Comparison of ENCODE assay signal across 10 mouse cellular contexts in the genomic region with DNA sequence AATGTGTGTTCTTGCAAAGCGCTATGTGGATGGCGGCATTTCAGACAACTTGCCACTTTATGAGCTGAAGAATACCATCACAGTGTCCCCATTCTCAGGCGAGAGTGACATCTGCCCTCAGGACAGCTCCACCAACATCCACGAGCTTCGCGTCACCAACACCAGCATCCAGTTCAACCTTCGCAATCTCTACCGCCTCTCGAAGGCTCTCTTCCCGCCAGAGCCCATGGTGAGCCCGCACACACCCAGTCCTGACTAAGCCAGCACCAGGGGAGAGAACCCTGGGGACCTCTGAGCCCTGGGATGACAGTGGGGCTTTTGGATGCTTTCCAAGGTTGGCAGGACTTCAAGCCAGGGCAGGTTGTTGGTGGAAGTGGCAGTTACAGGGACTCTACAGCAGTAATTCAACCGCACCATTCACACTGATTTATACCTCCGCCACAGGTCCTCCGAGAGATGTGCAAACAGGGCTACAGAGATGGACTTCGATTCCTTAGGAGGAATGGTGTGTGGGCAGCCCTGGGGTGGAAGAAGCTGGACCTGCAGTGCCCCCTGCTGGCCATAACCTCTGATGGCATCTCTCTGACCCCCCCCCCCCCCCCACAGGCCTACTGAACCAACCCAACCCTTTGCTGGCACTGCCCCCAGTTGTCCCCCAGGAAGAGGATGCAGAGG. TPM values are rescaled to one million over a fixed set of nuclear protein-coding genes. Genes with fewer than 3 reads are reported as not detected.
DNase-seq lines count a peak whose midpoint lies in the region; ATAC-seq and TF ChIP-seq lines count a peak whose summit lies in the region.
"Had no signal": no experiment of that assay in that cellular context is flagged by ENCODE, and none has a peak within 500 bp of the region (broad histone marks: within the 10 kb centered on the region; RNA-seq: fewer than 3 reads in every experiment).

No protein-coding gene starts in this region.

- H3K4me3 ChIP-seq in left cerebral cortex, adult 2 months: no peak overlapping the region
- no peak overlapping the region for H3K4me3 ChIP-seq in liver, postnatal 0 days (ENCODE audit: low read depth, low read length)
- H3K4me3 ChIP-seq: embryonic facial prominence, embryonic 15.5 days; limb, embryonic 13.5 days had no signal

- TF ChIP-seq CTCF in left cerebral cortex, adult 2 months (IDR thresholded peaks at IDR 0.05): peak; percentile 59
- peak; percentile 75 for TF ChIP-seq CTCF in liver, postnatal 0 days (IDR thresholded peaks at IDR 0.05; ENCODE audit: low read depth)

- intact Hi-C loops in left cerebral cortex, adult 2 months (cut with DNase I): loop anchor here (1.0 kb wide), 1 partner anchor 49 kb away; no protein-coding TSS in a partner anchor
- intact Hi-C loops in left cerebral cortex, postnatal 4 days (cut with DNase I): no loop called here

- no peak for TF ChIP-seq EP300 in liver, postnatal 0 days (IDR thresholded peaks at IDR 0.05; ENCODE audit: low read depth)

- no peak overlapping the region for H3K9ac ChIP-seq in liver, postnatal 0 days (replicated peaks)
- H3K9ac ChIP-seq: embryonic facial prominence, embryonic 15.5 days; limb, embryonic 13.5 days had no signal

- no peak for DNase-seq in left cerebral cortex, adult 2 months (ENCODE audit: extremely low spot score in 1 of 2, low spot score in 2 of 2)
- DNase-seq in left cerebral cortex, postnatal 4 days: no peak
- peak; percentile 54 for DNase-seq in T-cell, adult 2 months (ENCODE audit: low spot score)
- peak; percentile 77 for DNase-seq in cerebellum, adult 9-10 months
- DNase-seq in liver, postnatal 0 days: peak; percentile 82
- DNase-seq in testis, postnatal 10 days (ENCODE audit: low spot score): peak; percentile 73
- DNase-seq in left cerebral cortex, adult 8-10 months (ENCODE audit: low spot score in 2 of 2): no peak

- ATAC-seq in liver, postnatal 0 days: no peak
- no peak for ATAC-seq in frontal cortex, adult (ENCODE audit: low TSS enrichment)

- no peak overlapping the region for H3K27ac ChIP-seq in left cerebral cortex, adult 2 months
- no peak overlapping the region for H3K27ac ChIP-seq in liver, postnatal 0 days (ENCODE audit: low read depth)
- H3K27ac ChIP-seq: embryonic facial prominence, embryonic 15.5 days; limb, embryonic 13.5 days had no signal

- H3K4me2 ChIP-seq in liver, postnatal 0 days (ENCODE audit: low read depth, low read length): no peak overlapping the region
- H3K4me2 ChIP-seq: embryonic facial prominence, embryonic 15.5 days; limb, embryonic 13.5 days had no signal

- H3K36me3 ChIP-seq in liver, postnatal 0 days (replicated peaks; ENCODE audit: insufficient read depth, low read length): peaks cover 29% of the 10 kb centered on the region

- 80% methylated on average over 15 of the region's 15 CpGs for WGBS in liver, postnatal 0 days (ENCODE audit: insufficient replicate concordance)

- H3K27me3 ChIP-seq in liver, postnatal 0 days (ENCODE audit: insufficient read depth, low read length): peaks cover 23% of the 10 kb centered on the region

- no peaks in the 10 kb centered on the region for H3K9me3 ChIP-seq in liver, postnatal 0 days (ENCODE audit: low read length)
- H3K9me3 ChIP-seq: embryonic facial prominence, embryonic 15.5 days; limb, embryonic 13.5 days had no signal

- H3K4me1 ChIP-seq in liver, postnatal 0 days (ENCODE audit: insufficient read depth): peaks cover 30% of the 10 kb centered on the region

RNA-seq across cellular contexts. Expression of a gene that starts 2.8 kb away (rescaled TPM):
- 1 to 10 TPM; 3.7 to 5.1 TPM for total RNA-seq in left cerebral cortex, adult 2 months (2021)
- total RNA-seq in left cerebral cortex, postnatal 4 days (2021): 1 to 10 TPM; 4.4 to 4.9 TPM
- polyA plus RNA-seq in liver, postnatal 0 days (2015; fragmentation: Nextera tagmentation; extraction: Ambion mirVana): 6.3 and 7.3 TPM in 2 replicates
- total RNA-seq in left cerebral cortex, adult 8-10 months (2022): 1 to 10 TPM; 3.9 to 5.4 (median 4.4) TPM

RNA-seq across cellular contexts. Expression of a gene that starts 3.1 kb away (rescaled TPM):
- 10 to 100 TPM; 26.0 to 31.7 TPM for total RNA-seq in left cerebral cortex, adult 2 months (2021)
- 10 to 100 TPM; 13.9 to 16.0 TPM for total RNA-seq in left cerebral cortex, postnatal 4 days (2021)
- 47.1 and 51.3 TPM in 2 replicates for polyA plus RNA-seq in liver, postnatal 0 days (2015; fragmentation: Nextera tagmentation; extraction: Ambion mirVana)
- total RNA-seq in left cerebral cortex, adult 8-10 months (2022): 10 to 100 TPM; 21.2 to 32.6 (median 27.2) TPM

RNA-seq across cellular contexts. Expression of a gene that starts 9.1 kb away (rescaled TPM):
- 10 to 100 TPM; 30.7 to 31.4 TPM for total RNA-seq in left cerebral cortex, adult 2 months (2021)
- 10 to 100 TPM; 46.7 to 50.6 TPM for total RNA-seq in left cerebral cortex, postnatal 4 days (2021)
- polyA plus RNA-seq in liver, postnatal 0 days (2015; fragmentation: Nextera tagmentation; extraction: Ambion mirVana): 5.1 and 6.6 TPM in 2 replicates
- total RNA-seq in left cerebral cortex, adult 8-10 months (2022): 10 to 100 TPM; 30.2 to 35.5 (median 33.4) TPM

RNA-seq across cellular contexts. Expression of a gene that starts 11.0 kb away (rescaled TPM):
- total RNA-seq in left cerebral cortex, adult 2 months (2021): 100 to 1,000 TPM; 552 to 567 TPM
- 100 to 1,000 TPM; 894 to 998 TPM for total RNA-seq in left cerebral cortex, postnatal 4 days (2021)
- 861 and 865 TPM in 2 replicates for polyA plus RNA-seq in liver, postnatal 0 days (2015; fragmentation: Nextera tagmentation; extraction: Ambion mirVana)
- 100 to 1,000 TPM; 524 to 612 (median 563) TPM for total RNA-seq in left cerebral cortex, adult 8-10 months (2022)

RNA-seq across cellular contexts. Expression of a gene that starts 14.3 kb away (rescaled TPM):
- 1 to 10 TPM in 1 of 2 experiments, under 1 TPM in 1; 0.93 to 1.2 TPM for total RNA-seq in left cerebral cortex, adult 2 months (2021)
- 1 to 10 TPM; 5.5 to 6.6 TPM for total RNA-seq in left cerebral cortex, postnatal 4 days (2021)
- polyA plus RNA-seq in liver, postnatal 0 days (2015; fragmentation: Nextera tagmentation; extraction: Ambion mirVana): 3.6 and 4.3 TPM in 2 replicates
- total RNA-seq in left cerebral cortex, adult 8-10 months (2022): 1 to 10 TPM in 3 of 4 experiments, under 1 TPM in 1; 0.88 to 2.5 (median 1.3) TPM

Comparison
In these comparisons a context has a peak if more than half of its experiments do, and no peak if none do; other contexts are left out.
1. DNase-seq: peak in T-cell, adult 2 months (single experiment), cerebellum, adult 9-10 months (single experiment), liver, postnatal 0 days (single experiment) and testis, postnatal 10 days (single experiment); none in left cerebral cortex, adult 2 months (0 of 2), left cerebral cortex, postnatal 4 days (single experiment) and left cerebral cortex, adult 8-10 months (0 of 2).